Mouse (Mus musculus): ENCODE measurements at regions not wholly inside any gene's neighbourhood (a gene's known extent, or its start where the extent isn't known, plus 50 kb on each side); places are given as distances from the start of the nearest gene placed in this dataset.
A peak's percentile ranks its signal among the peaks of the same experiment; 100 is the strongest.

- peak; percentile 40 to 46 for DNase-seq
These were observed 169.4 kb downstream of the Gm19410 start for GRCm38 (mm10) chr8:35935034-35935433.

- no peak for DNase-seq
These were observed 173.6 kb downstream of the Gm19410 start for GRCm38 (mm10) chr8:35939199-35939598.

GRCm38 (mm10) chr8:35942515-35942914, 176.9 kb downstream of the Gm19410 start:
- DNase-seq: no peak

- DNase-seq: no peak
These were observed 178.1 kb downstream of the Gm19410 start for GRCm38 (mm10) chr8:35943686-35944085.

- DNase-seq: no peak
These were observed 178.9 kb downstream of the Gm19410 start for GRCm38 (mm10) chr8:35944461-35944860.

- no peak for DNase-seq
These were observed 180.9 kb downstream of the Gm19410 start for GRCm38 (mm10) chr8:35946539-35946940.

GRCm38 (mm10) chr8:35948146-35948545, 182.6 kb downstream of the Gm19410 start:
- DNase-seq: peak in 1 of 2 experiments; percentile 49

- DNase-seq: peak; percentile 40 to 58
These were observed 183.2 kb downstream of the Gm19410 start for GRCm38 (mm10) chr8:35948751-35949183.

- DNase-seq: no peak
These were observed 189.9 kb downstream of the Gm19410 start for GRCm38 (mm10) chr8:35955506-35955905.

GRCm38 (mm10) chr8:35956319-35956718, 190.7 kb downstream of the Gm19410 start:
- DNase-seq: no peak

- peak; percentile 75 to 80 for DNase-seq
These were observed 193.6 kb downstream of the Gm19410 start for GRCm38 (mm10) chr8:35959201-35959600.

GRCm38 (mm10) chr8:35960867-35961614, 195.5 kb downstream of the Gm19410 start:
- DNase-seq: no peak

- peak; percentile 36 to 53 for DNase-seq
These were observed 196.1 kb downstream of the Gm19410 start for GRCm38 (mm10) chr8:35961615-35962220.

GRCm38 (mm10) chr8:35964932-35965331, 199.3 kb downstream of the Gm19410 start:
- DNase-seq: no peak

GRCm38 (mm10) chr8:35968341-35968740, 202.8 kb downstream of the Gm19410 start:
- DNase-seq: no peak

- DNase-seq: no peak
These were observed 205.5 kb downstream of the Gm19410 start for GRCm38 (mm10) chr8:35971082-35971481.

- no peak for DNase-seq
These were observed 208.9 kb downstream of the Gm19410 start for GRCm38 (mm10) chr8:35974323-35975029.

GRCm38 (mm10) chr8:35979638-35980255, 214.2 kb downstream of the Gm19410 start:
- DNase-seq: no peak

- no peak for DNase-seq
These were observed 217.5 kb downstream of the Gm19410 start for GRCm38 (mm10) chr8:35983083-35983482.

GRCm38 (mm10) chr8:35985152-35985689, 219.6 kb downstream of the Gm19410 start:
- no peak for DNase-seq

GRCm38 (mm10) chr8:35987327-35987726, 221.7 kb downstream of the Gm19410 start:
- no peak for DNase-seq

- peak; percentile 55 to 58 for DNase-seq
These were observed 225.4 kb downstream of the Gm19410 start for GRCm38 (mm10) chr8:35991013-35991412.
